Mouse (Mus musculus): Measurements from ENCODE around the gene Ugt1a10. TPM values are rescaled to one million over a fixed set of nuclear protein-coding genes. Genes with fewer than 3 reads are reported as not detected.

Gene Ugt1a10
- polyA plus RNA-seq, 1 experiment from 2014 or later: 0.21 TPM

DNA sequence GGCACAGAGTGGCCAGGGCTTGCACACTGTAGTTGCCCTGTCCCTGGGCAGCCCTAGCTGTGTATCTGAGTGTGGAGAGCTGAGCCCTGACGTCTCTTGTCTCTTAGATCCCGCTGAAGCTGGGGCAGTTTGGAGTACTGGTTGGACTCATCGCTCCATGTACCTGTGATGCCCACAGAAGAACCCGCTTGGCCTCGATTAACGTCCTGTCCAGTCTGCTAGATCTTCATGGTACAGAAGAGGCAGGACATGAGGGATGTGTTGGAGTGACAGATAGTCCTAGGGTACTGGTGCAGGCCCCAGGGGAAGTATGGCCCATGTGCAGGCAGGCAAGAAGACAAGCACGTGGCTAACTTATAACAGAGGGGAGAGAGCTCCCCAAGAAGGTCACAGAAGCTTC lies 194.4 kb downstream of the Ugt1a10 start:
- Histone ChIP-seq H3K9me3 (ENCODE audit: low read length) (peaks cover 23% of the 10 kb centered on the region), H3K4me1 (ENCODE audit: insufficient read depth) (peaks cover 13% of the 10 kb centered on the region), H3K27ac (ENCODE audit: low read depth) (no peak overlapping the region), H3K27me3 (ENCODE audit: insufficient read depth, low read length) (no peaks in the 10 kb centered on the region), H3K4me2 (ENCODE audit: low read depth, low read length) (no peak overlapping the region), H3K4me3 (ENCODE audit: low read depth, low read length) (no peak overlapping the region), H3K9ac (replicated peaks) (no peak overlapping the region), H3K36me3 (replicated peaks; ENCODE audit: insufficient read depth, low read length) (no peaks in the 10 kb centered on the region)
- no peak for TF ChIP-seq CTCF (IDR thresholded peaks at IDR 0.05; ENCODE audit: low read depth)
- no peak for TF ChIP-seq EP300 (IDR thresholded peaks at IDR 0.05; ENCODE audit: low read depth)
- WGBS (ENCODE audit: insufficient replicate concordance): 70% methylated on average over 7 of the region's 7 CpGs
- ATAC-seq (no peak), DNase-seq (no peak)

DNA sequence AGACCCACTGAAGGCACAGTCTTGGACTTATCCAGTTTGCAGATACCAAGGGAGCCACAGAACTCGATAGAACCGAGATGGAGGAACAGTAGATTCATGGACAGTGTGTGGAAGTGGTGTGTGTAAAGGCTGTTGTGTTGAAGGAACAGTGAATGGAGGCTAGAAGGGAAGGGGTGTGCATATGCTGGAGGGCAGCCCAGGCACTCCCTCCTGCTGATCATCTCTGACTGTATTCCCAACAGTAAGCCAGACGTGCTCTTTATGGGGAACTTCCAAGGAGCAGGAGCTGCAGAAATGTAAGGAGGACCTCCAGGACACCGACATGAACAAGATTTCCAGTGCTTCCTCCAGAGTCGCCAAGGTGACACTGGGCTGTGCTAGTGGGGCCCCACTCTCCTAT lies 194.8 kb downstream of the Ugt1a10 start:
- no peak overlapping the region for H3K4me3 ChIP-seq (ENCODE audit: low read depth, low read length)
- 72% methylated on average over 5 of the region's 5 CpGs for WGBS (ENCODE audit: insufficient replicate concordance)
- H3K9me3 ChIP-seq (ENCODE audit: low read length): peaks cover 20% of the 10 kb centered on the region

DNA sequence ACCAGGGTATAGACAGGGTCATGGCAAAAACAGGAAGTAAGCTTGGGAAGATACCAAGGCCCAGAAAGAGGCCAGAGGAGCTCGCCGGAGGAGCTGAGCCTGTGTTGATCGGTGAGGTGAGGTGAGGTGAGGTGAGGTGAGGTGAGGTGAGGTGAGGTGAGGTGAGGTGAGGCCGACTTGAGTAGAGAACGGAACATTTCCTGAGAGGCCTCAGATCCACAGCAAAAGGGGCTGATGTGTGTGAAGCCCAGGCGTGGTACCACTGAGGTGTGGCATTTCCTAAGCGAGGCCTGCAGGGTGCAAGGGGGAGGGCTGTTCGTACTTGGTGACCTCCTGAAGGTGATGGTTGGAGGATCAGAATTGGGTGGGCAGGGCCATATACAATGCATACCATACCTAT lies 197.9 kb downstream of the Ugt1a10 start:
- H3K36me3 ChIP-seq (replicated peaks; ENCODE audit: insufficient read depth, low read length): no peaks in the 10 kb centered on the region
- DNase-seq (peak; percentile 54), ATAC-seq (peak; percentile 5; the same call in 1 of the 2 replicates)
- H3K4me3 ChIP-seq (ENCODE audit: low read depth, low read length): no peak overlapping the region
- peaks cover 14% of the 10 kb centered on the region; the same call in 1 of the 2 replicates for H3K9me3 ChIP-seq (ENCODE audit: low read length)
- peaks cover 26% of the 10 kb centered on the region for H3K4me1 ChIP-seq (ENCODE audit: insufficient read depth)
- no peaks in the 10 kb centered on the region for H3K27me3 ChIP-seq (ENCODE audit: insufficient read depth, low read length)
- no peak overlapping the region for H3K9ac ChIP-seq (replicated peaks)
- no peak for TF ChIP-seq CTCF (IDR thresholded peaks at IDR 0.05; ENCODE audit: low read depth)
- no peak for TF ChIP-seq EP300 (IDR thresholded peaks at IDR 0.05; ENCODE audit: low read depth)
- WGBS (ENCODE audit: insufficient replicate concordance): 63% methylated on average over 8 of the region's 8 CpGs
- H3K27ac ChIP-seq (ENCODE audit: low read depth): no peak overlapping the region
- no peak overlapping the region for H3K4me2 ChIP-seq (ENCODE audit: low read depth, low read length)

More for the DNA sequence above, 194.8 kb downstream of the Ugt1a10 start:
- Histone ChIP-seq H3K4me1 (ENCODE audit: insufficient read depth) (peaks cover 13% of the 10 kb centered on the region), H3K9ac (replicated peaks) (no peak overlapping the region), H3K36me3 (replicated peaks; ENCODE audit: insufficient read depth, low read length) (no peaks in the 10 kb centered on the region), H3K27me3 (ENCODE audit: insufficient read depth, low read length) (no peaks in the 10 kb centered on the region), H3K27ac (ENCODE audit: low read depth) (no peak overlapping the region), H3K4me2 (ENCODE audit: low read depth, low read length) (no peak overlapping the region)
- TF ChIP-seq CTCF (IDR thresholded peaks at IDR 0.05; ENCODE audit: low read depth) (no peak), EP300 (IDR thresholded peaks at IDR 0.05; ENCODE audit: low read depth) (no peak)
- no peak for DNase-seq
- ATAC-seq: no peak

DNA sequence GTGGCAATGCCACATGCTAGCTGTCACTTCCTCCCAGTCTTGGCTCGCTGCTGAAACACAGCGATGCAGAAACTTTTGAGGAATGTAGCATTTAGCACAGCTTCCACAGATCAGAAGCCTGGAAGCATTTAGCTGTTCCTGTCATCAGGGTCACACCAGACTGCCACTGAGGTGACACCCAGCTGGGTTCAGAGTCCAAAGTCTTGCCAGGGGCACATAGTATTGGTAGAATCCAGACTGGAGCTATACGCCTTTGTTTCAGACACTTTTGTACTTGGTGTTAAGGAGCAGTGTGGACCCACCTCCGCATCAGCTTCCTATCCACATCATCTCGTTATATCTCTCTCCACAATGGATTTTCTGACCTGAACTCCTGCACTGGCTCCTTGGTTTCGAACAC lies 198.4 kb downstream of the Ugt1a10 start:
- Histone ChIP-seq H3K4me1 (ENCODE audit: insufficient read depth) (peaks cover 26% of the 10 kb centered on the region), H3K4me2 (ENCODE audit: low read depth, low read length) (no peak overlapping the region), H3K4me3 (ENCODE audit: low read depth, low read length) (no peak overlapping the region), H3K36me3 (replicated peaks; ENCODE audit: insufficient read depth, low read length) (no peaks in the 10 kb centered on the region), H3K9ac (replicated peaks) (no peak overlapping the region), H3K9me3 (ENCODE audit: low read length) (peaks cover 14% of the 10 kb centered on the region; the same call in 1 of the 2 replicates), H3K27me3 (ENCODE audit: insufficient read depth, low read length) (no peaks in the 10 kb centered on the region), H3K27ac (ENCODE audit: low read depth) (peak overlapping the region; percentile 11; the same call in 1 of the 2 replicates)
- peak; percentile 73 for DNase-seq
- ATAC-seq: peak; percentile 69
- no peak for TF ChIP-seq EP300 (IDR thresholded peaks at IDR 0.05; ENCODE audit: low read depth)
- TF ChIP-seq CTCF (IDR thresholded peaks at IDR 0.05; ENCODE audit: low read depth): no peak
- 59% methylated on average over 6 of the region's 6 CpGs for WGBS (ENCODE audit: insufficient replicate concordance)

DNA sequence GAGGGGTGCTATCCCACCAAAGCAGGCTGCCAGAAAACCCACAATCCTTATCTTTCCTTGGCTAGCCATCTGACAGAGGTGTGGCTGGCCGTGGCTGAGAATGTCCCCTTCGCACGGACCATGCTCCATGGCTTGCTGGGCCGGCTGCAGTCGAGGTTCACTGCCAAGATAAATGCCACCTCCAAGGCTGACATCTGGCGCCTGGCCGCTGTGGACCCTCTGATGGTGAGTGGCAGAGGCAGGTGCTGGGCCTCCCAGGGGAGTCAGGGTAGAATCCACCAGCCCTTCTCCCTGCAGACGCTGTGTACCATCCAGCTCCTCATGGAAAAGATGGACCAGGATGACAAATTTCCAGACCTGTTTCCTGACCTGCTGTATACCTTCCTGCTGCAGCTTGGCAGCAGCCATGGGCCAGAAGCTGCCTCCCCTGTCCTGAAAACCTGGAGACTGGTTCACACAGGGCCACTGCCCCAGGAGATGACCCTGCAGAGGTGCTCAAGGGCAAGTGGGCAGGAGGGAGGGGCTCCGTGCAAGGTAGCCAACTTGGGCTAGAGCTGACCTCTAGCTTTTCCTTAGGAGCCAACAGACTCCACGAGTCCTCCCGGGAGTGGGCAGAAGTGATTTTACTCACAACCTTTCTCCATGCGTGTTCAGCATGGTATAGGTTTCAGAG lies 199.7 kb downstream of the Ugt1a10 start:
- WGBS (ENCODE audit: insufficient replicate concordance): 78% methylated on average over 12 of the region's 12 CpGs
- ATAC-seq: no peak
- peaks cover 6% of the 10 kb centered on the region; the same call in 1 of the 2 replicates for H3K9me3 ChIP-seq (ENCODE audit: low read length)

DNA sequence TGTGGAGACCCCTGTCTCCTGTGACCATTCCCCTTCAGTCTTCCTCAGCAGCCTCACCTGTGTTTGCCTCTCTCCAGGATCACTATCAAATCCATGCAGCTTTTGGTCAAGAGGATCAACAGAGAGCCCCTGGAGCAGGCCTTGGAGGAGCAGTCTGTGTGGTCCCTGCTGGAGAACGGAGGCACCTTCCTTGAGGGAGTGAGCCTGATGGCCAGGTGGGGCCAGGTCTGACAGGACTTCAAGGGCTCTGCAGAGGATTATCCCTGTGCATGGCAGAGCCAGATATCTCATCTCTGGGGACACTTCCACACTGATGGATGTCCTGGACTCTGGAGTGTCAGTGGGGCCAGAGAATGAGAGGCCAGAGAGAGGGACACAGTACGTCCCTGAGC lies 200.3 kb downstream of the Ugt1a10 start:
- Histone ChIP-seq H3K4me2 (ENCODE audit: low read depth, low read length) (no peak overlapping the region), H3K9me3 (ENCODE audit: low read length) (0 out of 2 replicates have a peak, but pooled peaks cover 2% of the 10 kb centered on the region), H3K4me3 (ENCODE audit: low read depth, low read length) (no peak overlapping the region), H3K27ac (ENCODE audit: low read depth) (no peak overlapping the region), H3K4me1 (ENCODE audit: insufficient read depth) (peaks cover 43% of the 10 kb centered on the region), H3K27me3 (ENCODE audit: insufficient read depth, low read length) (no peaks in the 10 kb centered on the region), H3K36me3 (replicated peaks; ENCODE audit: insufficient read depth, low read length) (no peaks in the 10 kb centered on the region), H3K9ac (replicated peaks) (no peak overlapping the region)
- TF ChIP-seq CTCF (IDR thresholded peaks at IDR 0.05; ENCODE audit: low read depth) (no peak), EP300 (IDR thresholded peaks at IDR 0.05; ENCODE audit: low read depth) (no peak)
- ATAC-seq (no peak), DNase-seq (no peak)
- 53% methylated on average over 2 of the region's 2 CpGs for WGBS (ENCODE audit: insufficient replicate concordance)

More for the DNA sequence above, 199.7 kb downstream of the Ugt1a10 start:
- no peak for DNase-seq
- Histone ChIP-seq H3K36me3 (replicated peaks; ENCODE audit: insufficient read depth, low read length) (no peaks in the 10 kb centered on the region), H3K27me3 (ENCODE audit: insufficient read depth, low read length) (no peaks in the 10 kb centered on the region), H3K4me2 (ENCODE audit: low read depth, low read length) (no peak overlapping the region), H3K4me3 (ENCODE audit: low read depth, low read length) (no peak overlapping the region), H3K4me1 (ENCODE audit: insufficient read depth) (peaks cover 38% of the 10 kb centered on the region), H3K9ac (replicated peaks) (no peak overlapping the region), H3K27ac (ENCODE audit: low read depth) (no peak overlapping the region)
- TF ChIP-seq CTCF (IDR thresholded peaks at IDR 0.05; ENCODE audit: low read depth) (no peak), EP300 (IDR thresholded peaks at IDR 0.05; ENCODE audit: low read depth) (no peak)
